Mouse (Mus musculus) cerebellum, adult 2 months (tissue): ENCODE results near the gene Efnb2. TPM values are rescaled to one million over a fixed set of nuclear protein-coding genes. Genes with fewer than 3 reads are reported as not detected.

Experiments
- DNase-seq, 2 experiments: peaks; one replicate each; pipeline ENCODE4 v3.0.0; 2021
- H3K27ac ChIP-seq: fragments of 200-500 bp; 2 replicates; pipeline ENCODE4 v1.5.1; 2012; ENCODE audit warnings: low read length, control low read depth, inconsistent platforms; ENCODE audit not compliant: insufficient read depth
- H3K27me3 ChIP-seq: fragments of 200-500 bp; 2 replicates; pipeline ENCODE4 v1.6.1; 2012; ENCODE audit warnings: inconsistent platforms, mild to moderate bottlenecking, low read length, moderate library complexity; ENCODE audit not compliant: control insufficient read depth, insufficient read depth
- H3K4me1 ChIP-seq: fragments of 200-500 bp; 2 replicates; pipeline ENCODE4 v1.6.1; 2011; ENCODE audit warnings: low read length; ENCODE audit not compliant: control insufficient read depth, insufficient read depth
- H3K4me3 ChIP-seq: fragments of 200-500 bp; replicated peaks from 2 replicates; pipeline ENCODE3; 2011; ENCODE audit warnings: mild to moderate bottlenecking, low read depth, low read length, control low read depth; ENCODE audit not compliant: insufficient read depth
- CTCF ChIP-seq: fragments of 200-500 bp; IDR thresholded peaks from 2 replicates; pipeline ENCODE4 v1.5.1; 2011; ENCODE audit warnings: low read depth, mild to moderate bottlenecking, control low read depth, low read length, moderate library complexity, borderline replicate concordance; ENCODE audit not compliant: insufficient read depth
- POLR2A ChIP-seq: fragments of 200-500 bp; IDR thresholded peaks from 2 replicates; pipeline ENCODE4 v1.6.1; 2011; ENCODE audit warnings: low read length, control low read depth, borderline replicate concordance; ENCODE audit not compliant: insufficient read depth
- WGBS: fragments of 180-500 bp; shearing (Covaris S2); methylation state at CpG from one replicate; pipeline ENCODE4 v1.1.7; 2018; 5-methylcytosine and 5-hydroxymethylcytosine counted together
- polyA plus RNA-seq: library from polyadenylated mRNA; depleted of rRNA; stranded (reverse); fragments of >200 nt; gene quantifications from 2 replicates; pipeline ENCODE4 v1.2.3, GENCODE M21; 2012

Gene Efnb2
- polyA plus RNA-seq, 1 experiment: 14.3 TPM

GRCm38 (mm10) chr8:8688823-8689453, 27.9 kb upstream of the Efnb2 start:
- TF ChIP-seq CTCF (no peak), POLR2A (no peak)
- H3K4me3 ChIP-seq: peak overlapping the region; percentile 41
- DNase-seq: peak in 1 of 2 experiments; percentile 10
- 3% methylated on average over 9 of the region's 9 CpGs for WGBS
- H3K27me3 ChIP-seq: 0 out of 2 replicates have a peak, but pooled peaks cover 2% of the 10 kb centered on the region
- H3K27ac ChIP-seq: no peak overlapping the region
- peaks cover 6% of the 10 kb centered on the region; the same call in 1 of the 2 replicates for H3K4me1 ChIP-seq

- Histone ChIP-seq H3K27me3 (0 out of 2 replicates have a peak, but pooled peaks cover 2% of the 10 kb centered on the region), H3K4me3 (no peak overlapping the region), H3K27ac (no peak overlapping the region), H3K4me1 (peaks cover 6% of the 10 kb centered on the region)
- 75% methylated on average over 2 of the region's 2 CpGs for WGBS
- no peak for DNase-seq
- TF ChIP-seq POLR2A: no peak
- no peak for TF ChIP-seq CTCF
Observed at GRCm38 (mm10) chr8:8685517-8685916, 24.5 kb upstream of the Efnb2 start.

GRCm38 (mm10) chr8:8682697-8683096, 21.7 kb upstream of the Efnb2 start:
- no peak for DNase-seq
- 93% methylated on average over 3 of the region's 3 CpGs for WGBS
- Histone ChIP-seq H3K4me1 (no peaks in the 10 kb centered on the region; the same call in none of the 2 replicates), H3K4me3 (no peak overlapping the region), H3K27ac (no peak overlapping the region), H3K27me3 (no peaks in the 10 kb centered on the region)
- TF ChIP-seq POLR2A (no peak), CTCF (no peak)

GRCm38 (mm10) chr8:8678236-8678635, 17.2 kb upstream of the Efnb2 start:
- no peak overlapping the region for H3K4me3 ChIP-seq
- H3K4me1 ChIP-seq: no peaks in the 10 kb centered on the region
- DNase-seq: no peak
- no peak overlapping the region for H3K27ac ChIP-seq
- WGBS: 86% methylated on average over 3 of the region's 3 CpGs
- TF ChIP-seq POLR2A (no peak), CTCF (no peak)
- H3K27me3 ChIP-seq: no peaks in the 10 kb centered on the region

- Histone ChIP-seq H3K27ac (no peak overlapping the region), H3K4me3 (no peak overlapping the region), H3K27me3 (no peaks in the 10 kb centered on the region), H3K4me1 (peaks cover 1% of the 10 kb centered on the region; the same call in 1 of the 2 replicates)
- TF ChIP-seq POLR2A (no peak), CTCF (no peak)
- 87% methylated on average over 5 of the region's 5 CpGs for WGBS
- DNase-seq: no peak
Observed at GRCm38 (mm10) chr8:8674864-8675263, 13.8 kb upstream of the Efnb2 start.

GRCm38 (mm10) chr8:8661759-8662138, 707 bp upstream of the Efnb2 start:
- peak; percentile 79 to 87 for DNase-seq
- TF ChIP-seq POLR2A (no peak), CTCF (peak; percentile 84)

GRCm38 (mm10) chr8:8660307-8661098, 539 bp downstream of the Efnb2 start:
- Histone ChIP-seq H3K27ac (no peak overlapping the region), H3K4me3 (peak overlapping the region; percentile 57), H3K4me1 (0 out of 2 replicates have a peak, but pooled peaks cover 4% of the 10 kb centered on the region), H3K27me3 (no peaks in the 10 kb centered on the region)
- under 1% methylated on average over 87 of the region's 88 CpGs for WGBS
- DNase-seq: peak in 1 of 2 experiments; percentile 18
- TF ChIP-seq POLR2A: no peak
- no peak for TF ChIP-seq CTCF

More at GRCm38 (mm10) chr8:8661759-8662138, 707 bp upstream of the Efnb2 start:
- Histone ChIP-seq H3K27ac (no peak overlapping the region), H3K4me3 (peak overlapping the region; percentile 57), H3K4me1 (0 out of 2 replicates have a peak, but pooled peaks cover 4% of the 10 kb centered on the region), H3K27me3 (no peaks in the 10 kb centered on the region)
- 1% methylated on average over 23 of the region's 23 CpGs for WGBS

- Histone ChIP-seq H3K4me1 (0 out of 2 replicates have a peak, but pooled peaks cover 4% of the 10 kb centered on the region), H3K4me3 (peak overlapping the region; percentile 57), H3K27me3 (no peaks in the 10 kb centered on the region), H3K27ac (no peak overlapping the region)
- WGBS: 2% methylated on average over 53 of the region's 53 CpGs
- peak; percentile 14 to 44 for DNase-seq
- TF ChIP-seq POLR2A: no peak
- no peak for TF ChIP-seq CTCF
Observed at GRCm38 (mm10) chr8:8659503-8660306, 1.3 kb downstream of the Efnb2 start.
